Mouse (Mus musculus) bone marrow macrophage, adult 2 months (primary cell): ENCODE measurements around the gene Ptprh. TPM values are rescaled to one million over a fixed set of nuclear protein-coding genes. Genes with fewer than 3 reads are reported as not detected.

ENCODE experiments used
- H3K27ac ChIP-seq: 2 replicates; pipeline ENCODE4 v1.5.1; 2012; ENCODE audit warnings: low read depth, low read length; ENCODE audit not compliant: insufficient read depth
- H3K4me1 ChIP-seq: 2 replicates; pipeline ENCODE4 v1.6.1; 2012; ENCODE audit warnings: low read length; ENCODE audit not compliant: control insufficient read depth, insufficient read depth
- H3K4me3 ChIP-seq: 2 replicates; pipeline ENCODE4 v1.5.1; 2012; ENCODE audit warnings: mild to moderate bottlenecking, low read length, moderate library complexity; ENCODE audit not compliant: insufficient read depth
- CTCF ChIP-seq: IDR thresholded peaks from 2 replicates; pipeline ENCODE4 v1.5.1; 2012; ENCODE audit warnings: low read depth, mild to moderate bottlenecking, low read length, moderate library complexity
- POLR2A ChIP-seq: IDR thresholded peaks from 2 replicates; pipeline ENCODE4 v1.6.1; 2012; ENCODE audit warnings: mild to moderate bottlenecking, low read depth, low read length, borderline replicate concordance
- polyA plus RNA-seq: library from polyadenylated mRNA; stranded (reverse); fragments of >200 nt; gene quantifications from 2 replicates; pipeline ENCODE4 v1.2.4, GENCODE M21; 2012; ENCODE audit not compliant: missing spikeins, insufficient read depth, insufficient read length

Ptprh gene
- polyA plus RNA-seq, 1 experiment = not detected

DNA sequence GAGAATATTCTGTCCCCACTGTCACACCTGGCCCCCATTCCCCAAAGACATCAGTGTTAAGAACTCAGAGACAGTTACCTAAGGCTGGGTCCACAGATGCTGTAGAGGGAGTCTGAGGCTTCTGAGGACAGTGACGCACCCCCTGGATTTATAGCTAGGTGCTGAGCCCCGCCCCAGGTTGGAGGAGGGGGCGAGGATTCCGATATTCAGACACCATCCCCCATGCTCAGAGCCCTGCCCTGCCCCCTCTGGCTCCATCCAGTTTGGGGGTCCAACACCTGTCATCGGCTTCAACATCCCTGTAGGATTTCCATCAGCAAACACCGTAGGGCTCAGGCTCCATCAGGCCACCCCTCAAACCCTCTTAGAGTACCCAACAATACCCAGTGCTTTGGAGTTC, 88.0 kb downstream of the Ptprh start:
- Histone ChIP-seq H3K27ac (no peak overlapping the region), H3K4me1 (peaks cover 5% of the 10 kb centered on the region), H3K4me3 (no peak overlapping the region)
- no peak for TF ChIP-seq CTCF
- no peak for TF ChIP-seq POLR2A

DNA sequence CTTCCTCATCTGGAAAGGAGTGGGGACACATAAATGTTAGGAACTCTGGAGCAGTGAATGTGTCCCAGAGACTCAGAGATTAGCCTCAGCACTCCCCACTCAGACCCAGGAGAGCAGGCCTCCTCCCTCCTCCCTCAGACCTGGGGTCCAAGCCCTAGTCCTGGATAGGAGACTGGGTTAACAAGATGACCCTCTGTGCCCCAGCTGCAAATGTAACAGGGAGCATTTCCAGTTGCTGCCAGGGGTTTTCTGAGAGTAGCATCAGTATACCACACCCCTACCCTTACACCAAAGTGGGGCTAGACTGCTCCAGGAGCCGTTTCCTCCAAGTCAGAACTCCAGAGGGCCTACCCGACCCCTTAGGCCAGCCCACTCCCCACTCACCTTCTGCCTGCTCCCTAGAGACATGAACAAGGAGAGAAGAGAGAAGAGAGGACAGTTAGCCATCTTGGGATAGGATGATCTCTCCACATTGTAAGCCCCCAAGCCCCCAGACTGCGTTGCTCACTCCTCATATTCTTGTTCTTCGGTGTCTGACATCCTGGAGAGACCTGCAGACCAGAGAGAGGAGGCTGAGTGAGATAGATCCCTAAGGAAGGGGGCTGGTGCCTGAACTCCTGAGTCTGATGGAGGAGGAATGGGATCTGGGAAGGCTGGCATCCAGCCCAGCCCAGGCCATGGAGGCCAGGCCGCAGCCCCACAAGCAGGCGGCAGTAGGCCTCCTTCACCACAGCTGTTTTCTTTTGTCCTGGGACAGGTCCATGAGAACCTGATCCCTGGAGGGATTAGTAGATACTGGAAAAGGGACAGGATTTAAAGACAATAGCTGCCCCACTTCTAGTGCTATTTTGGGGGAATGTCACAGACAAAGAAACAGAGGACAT, 89.8 kb downstream of the Ptprh start:
- TF ChIP-seq CTCF (no peak), POLR2A (no peak)
- Histone ChIP-seq H3K4me3 (no peak overlapping the region), H3K4me1 (peaks cover 10% of the 10 kb centered on the region), H3K27ac (no peak overlapping the region)

DNA sequence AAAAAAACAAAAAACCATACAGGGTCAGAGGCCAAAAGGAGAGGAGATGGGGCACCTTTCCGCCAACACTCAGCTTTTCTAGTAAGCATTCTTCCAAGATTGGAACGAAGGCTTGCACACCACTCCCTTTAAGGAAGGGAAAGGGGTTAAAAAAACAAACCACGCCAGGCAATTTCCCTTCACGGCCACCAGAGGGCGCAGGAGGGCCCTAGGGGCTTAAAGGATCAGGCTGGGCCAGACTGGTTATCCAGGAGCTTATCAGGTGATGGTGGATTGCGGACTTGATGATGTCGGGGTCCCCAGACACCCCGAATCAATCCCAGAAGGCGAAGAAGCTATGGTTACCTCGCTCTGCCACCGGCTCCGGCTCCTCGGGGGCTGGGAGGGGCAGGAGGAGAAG, 90.6 kb downstream of the Ptprh start:
- no peak overlapping the region for H3K4me3 ChIP-seq
- H3K27ac ChIP-seq = no peak overlapping the region
- H3K4me1 ChIP-seq = peaks cover 8% of the 10 kb centered on the region
- TF ChIP-seq CTCF (peak; percentile 94), POLR2A (no peak)

DNA sequence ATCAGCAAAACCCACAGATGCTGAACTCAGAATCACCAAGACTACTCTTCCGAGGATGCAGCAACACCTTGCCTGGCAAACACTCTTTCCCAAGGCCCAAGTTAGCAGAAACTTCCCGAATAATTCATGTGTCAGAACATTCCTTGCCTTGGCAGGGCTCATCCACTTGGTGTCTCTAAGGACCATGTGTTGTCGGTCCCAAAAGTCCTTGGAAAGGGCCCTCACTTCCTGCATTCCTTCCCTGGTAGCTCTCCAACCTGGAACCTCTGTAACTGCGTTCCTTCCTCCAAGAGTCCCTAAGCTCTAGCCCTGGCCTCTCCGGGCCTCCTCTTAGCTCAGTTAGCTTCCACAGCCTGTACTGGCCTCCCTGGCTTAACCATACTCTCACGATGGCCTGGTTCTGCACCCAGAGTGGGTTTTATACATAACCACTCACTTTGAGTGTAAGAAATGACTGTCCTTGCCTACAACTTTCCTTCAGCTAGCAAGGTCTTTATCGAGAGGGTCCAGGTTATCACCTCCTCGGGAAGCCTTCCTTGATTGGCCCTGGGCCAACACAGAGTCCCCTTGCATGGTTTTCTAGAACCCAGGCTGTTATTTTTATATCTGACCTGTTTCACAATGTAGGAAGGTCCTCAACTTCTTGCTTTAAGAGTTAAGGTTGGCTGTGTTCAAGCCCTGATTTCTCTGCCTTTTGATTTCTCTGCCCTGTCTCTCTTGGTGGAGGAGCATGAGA, 92.2 kb downstream of the Ptprh start:
- Histone ChIP-seq H3K4me1 (peaks cover 5% of the 10 kb centered on the region), H3K27ac (no peak overlapping the region), H3K4me3 (no peak overlapping the region)
- TF ChIP-seq POLR2A (no peak), CTCF (no peak)

DNA sequence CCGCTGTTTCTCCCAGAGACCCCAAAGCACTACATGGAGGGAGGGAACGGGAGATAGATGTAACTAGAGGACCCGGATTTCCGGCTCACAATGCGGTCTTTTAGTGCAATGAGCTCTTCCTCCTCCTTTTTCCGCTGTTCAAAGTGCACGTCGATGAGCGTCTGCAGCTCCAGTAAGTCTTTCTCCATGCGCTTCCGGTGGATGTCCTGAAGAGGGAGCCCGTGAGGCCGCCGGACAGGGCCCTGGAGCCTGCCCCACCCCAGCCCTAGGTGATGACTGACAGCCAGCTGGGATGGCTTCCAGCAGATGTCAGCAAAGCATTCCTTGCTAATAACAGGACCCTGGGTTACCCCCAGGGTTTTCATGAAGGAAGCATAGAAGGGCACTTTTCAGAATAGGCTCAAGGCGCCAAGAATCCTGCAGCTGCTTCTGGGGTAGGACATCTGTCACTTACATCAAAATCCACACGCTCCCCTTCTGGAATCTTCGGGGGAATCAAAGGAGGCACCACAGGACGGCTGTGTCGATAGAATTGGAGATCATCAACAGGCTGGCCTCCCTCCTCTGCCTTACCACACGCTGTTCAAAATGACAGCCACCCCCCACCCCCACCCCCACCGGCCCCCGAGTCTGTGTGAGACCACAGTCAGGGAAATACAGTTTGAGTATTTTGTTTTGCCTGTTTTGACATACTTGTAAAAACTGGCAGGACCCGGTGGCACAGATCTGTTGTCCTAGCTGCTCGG, 93.8 kb downstream of the Ptprh start:
- no peak overlapping the region; the same call in 1 of the 2 replicates for H3K27ac ChIP-seq

DNA sequence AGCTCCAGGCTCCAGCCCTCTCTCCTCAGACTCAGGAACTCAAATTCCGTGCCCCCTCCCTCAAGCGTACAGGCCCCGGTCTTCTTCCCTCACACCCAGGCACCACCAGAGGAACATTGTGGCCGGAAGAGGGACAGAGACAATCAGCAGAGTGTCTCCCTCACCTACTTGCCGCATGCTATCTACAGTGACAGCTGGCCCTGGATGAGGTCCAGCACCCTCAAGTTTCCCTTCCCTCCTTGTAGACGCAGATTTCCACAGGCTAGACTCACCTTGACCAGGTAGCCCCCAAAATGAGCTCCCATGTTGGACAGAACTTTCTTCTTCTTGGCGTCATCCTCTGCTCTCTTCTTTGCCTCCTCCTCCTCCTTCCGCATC, 95.1 kb downstream of the Ptprh start:
- TF ChIP-seq CTCF = no peak
- no peak for TF ChIP-seq POLR2A
- no peak overlapping the region for H3K4me3 ChIP-seq
- H3K27ac ChIP-seq = no peak overlapping the region
- peaks cover 25% of the 10 kb centered on the region for H3K4me1 ChIP-seq

More for the DNA sequence above, 93.8 kb downstream of the Ptprh start:
- Histone ChIP-seq H3K4me1 (peaks cover 14% of the 10 kb centered on the region), H3K4me3 (no peak overlapping the region)
- TF ChIP-seq POLR2A (no peak), CTCF (peak; percentile 50)

DNA sequence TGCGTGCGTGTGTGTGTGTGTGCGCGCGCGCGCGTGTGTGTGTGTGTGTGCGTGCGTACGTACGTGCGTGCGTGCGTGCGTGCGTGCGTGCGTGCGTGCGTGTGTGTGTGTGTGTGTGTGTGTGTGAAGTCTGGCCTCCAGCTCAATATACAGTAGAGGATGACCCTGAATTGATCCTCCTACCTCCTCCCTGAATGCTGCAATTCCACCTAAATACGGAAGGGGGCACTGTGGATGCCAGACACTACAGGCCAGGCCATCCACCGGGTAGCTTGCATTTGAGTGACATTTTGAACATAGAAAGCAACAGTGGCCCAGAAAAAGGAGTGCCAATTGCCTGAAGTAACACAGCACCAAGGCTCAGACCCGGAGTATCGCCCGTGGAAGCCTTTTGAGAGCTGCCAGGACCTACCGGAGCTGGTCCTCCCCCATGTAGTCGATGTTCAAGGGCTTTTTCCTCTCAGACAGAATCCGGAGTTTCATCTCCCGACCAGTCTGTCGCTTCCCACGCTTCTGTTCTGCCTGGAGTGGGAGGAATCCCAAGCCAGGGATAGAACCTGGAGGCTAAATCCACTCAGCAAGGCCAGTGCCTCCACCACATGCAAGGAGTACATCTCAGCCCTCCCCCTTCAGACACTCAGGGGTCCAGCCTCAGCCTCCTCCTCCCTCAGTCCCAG, 95.6 kb downstream of the Ptprh start:
- peaks cover 29% of the 10 kb centered on the region for H3K4me1 ChIP-seq
- no peak for TF ChIP-seq POLR2A
- no peak for TF ChIP-seq CTCF
- H3K27ac ChIP-seq = no peak overlapping the region
- H3K4me3 ChIP-seq = no peak overlapping the region

DNA sequence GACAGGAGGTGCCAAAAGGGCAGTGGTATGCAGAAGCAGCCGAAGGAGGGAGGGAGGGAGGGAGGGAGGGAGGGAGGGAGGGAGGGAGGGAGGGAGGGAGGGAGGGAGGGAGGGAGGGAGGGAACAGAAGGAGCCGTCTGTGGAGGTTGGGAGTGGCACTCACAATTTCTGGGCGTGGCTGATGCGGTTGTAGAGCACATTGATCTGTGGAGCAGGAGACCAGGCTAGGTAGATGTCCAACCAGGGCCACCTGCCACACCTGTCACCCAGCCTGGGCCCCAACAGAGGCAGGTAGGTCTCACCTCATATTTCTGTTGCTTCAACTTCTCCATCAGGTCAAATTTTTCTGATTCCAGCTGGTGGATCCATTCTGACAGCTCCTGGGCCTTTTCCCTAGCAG, 96.6 kb downstream of the Ptprh start:
- TF ChIP-seq CTCF (no peak), POLR2A (no peak)
- no peak overlapping the region for H3K27ac ChIP-seq
- H3K4me1 ChIP-seq = peaks cover 33% of the 10 kb centered on the region
- no peak overlapping the region for H3K4me3 ChIP-seq

DNA sequence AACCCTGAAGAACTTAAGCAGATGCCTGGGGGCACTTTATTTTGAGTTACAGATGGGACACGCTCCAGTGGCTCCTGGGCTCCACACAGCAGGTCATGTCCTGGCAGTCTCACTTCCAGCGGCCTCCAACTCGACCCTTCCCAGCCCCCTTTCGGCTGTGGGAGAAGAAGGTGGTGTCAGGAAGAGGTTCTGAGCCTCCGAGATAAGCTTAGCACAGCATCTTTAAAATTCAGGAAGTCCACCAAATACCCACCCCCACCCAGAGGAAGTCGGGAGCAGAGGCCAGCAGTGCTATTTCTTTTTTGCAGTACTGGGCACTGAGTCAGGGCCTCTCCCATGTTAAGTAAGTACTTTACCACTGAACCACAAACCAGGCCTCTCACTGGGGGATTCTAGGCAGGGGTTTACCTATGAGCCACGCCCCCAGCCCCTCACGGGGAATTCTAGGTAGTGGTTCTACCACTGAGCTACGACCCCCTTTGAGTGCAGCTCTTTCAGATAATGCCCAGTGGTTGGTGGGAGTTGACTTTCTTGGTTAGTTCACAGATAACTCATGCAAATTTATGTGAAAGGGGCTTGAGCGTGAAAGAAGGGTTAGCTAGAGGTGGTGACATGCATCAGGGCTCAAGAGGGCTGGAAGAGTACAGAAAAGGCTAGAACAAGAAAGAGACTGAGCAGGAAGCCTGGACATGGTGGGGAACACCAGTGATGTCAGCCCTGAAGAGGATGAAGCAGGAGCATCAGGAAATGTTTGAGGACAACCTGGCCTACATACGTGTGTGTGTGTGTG, 99.0 kb downstream of the Ptprh start:
- no peak for TF ChIP-seq CTCF
- TF ChIP-seq POLR2A = no peak
- Histone ChIP-seq H3K27ac (peak overlapping the region; percentile 88), H3K4me3 (no peak overlapping the region), H3K4me1 (peaks cover 36% of the 10 kb centered on the region)

DNA sequence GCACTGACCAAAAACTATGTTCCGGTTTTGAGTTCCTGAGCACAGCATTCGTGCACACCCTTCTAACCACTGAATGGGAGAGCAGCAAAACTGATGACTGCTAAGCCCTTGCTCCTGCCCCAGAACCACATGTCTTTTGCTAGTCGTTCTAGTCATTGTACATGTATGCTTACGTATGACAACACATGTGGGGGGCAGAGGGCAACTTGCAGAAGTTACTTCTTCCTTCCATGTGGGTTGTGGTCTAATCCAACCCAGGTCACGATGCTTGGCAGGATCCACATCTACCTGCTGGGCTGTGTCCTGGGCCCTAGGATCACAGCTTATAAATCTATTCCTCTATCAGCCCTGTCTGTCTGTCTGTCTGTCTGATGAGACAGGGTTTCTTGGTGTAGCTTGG, 100.0 kb downstream of the Ptprh start:
- H3K4me1 ChIP-seq = peaks cover 40% of the 10 kb centered on the region
- peak overlapping the region; percentile 88 for H3K27ac ChIP-seq
- no peak overlapping the region for H3K4me3 ChIP-seq
- TF ChIP-seq POLR2A = no peak
- TF ChIP-seq CTCF = no peak
